Mouse (Mus musculus) left cerebral cortex, postnatal 36 days (tissue): ENCODE measurements at regions not wholly inside any gene's neighbourhood (a gene's known extent, or its start where the extent isn't known, plus 50 kb on each side); places are given as distances from the start of the nearest gene placed in this dataset.
A peak's percentile ranks its signal among the peaks of the same experiment; 100 is the strongest.

Source experiments
- DNase-seq, 2 experiments: peaks; one replicate each; pipeline ENCODE4 v3.0.0; 2021 to 2022; ENCODE audit warnings: low spot score in 2 of 2, mixed read lengths in 1 of 2
- intact Hi-C: fragments of 180-260 bp; cut with DNase I; formaldehyde crosslinking; loops from one replicate; pipeline ENCODE4 v1.15.1; 2025

- no peak for DNase-seq
- intact Hi-C loops: loop anchor here (1.0 to 5.0 kb wide), 2 partner anchors 65 to 108 kb away; partner anchors contain the start of gene Lrp8
Measured at GRCm38 (mm10) chr4:107736866-107737265, 52.8 kb upstream of the Dmrtb1 start.

- intact Hi-C loops: loop anchor here (1.0 to 5.0 kb wide), 2 partner anchors 64 to 107 kb away; partner anchors contain the start of gene Lrp8
- DNase-seq: peak; percentile 84 to 87
Measured at GRCm38 (mm10) chr4:107737907-107738306, 53.9 kb upstream of the Dmrtb1 start.

GRCm38 (mm10) chr4:107738776-107739175 lies 54.7 kb upstream of the Dmrtb1 start:
- intact Hi-C loops: loop anchor here (5.0 kb wide), 1 partner anchor 64 kb away; the partner anchor contains the start of gene Lrp8
- DNase-seq: no peak

- DNase-seq: no peak
- intact Hi-C loops: loop anchor here (5.0 kb wide), 1 partner anchor 62 kb away; the partner anchor contains the start of gene Lrp8
Measured at GRCm38 (mm10) chr4:107739789-107740405, 55.9 kb upstream of the Dmrtb1 start.

GRCm38 (mm10) chr4:107743646-107744045 lies 58.4 kb upstream of the Lrp8 start:
- no peak for DNase-seq
- intact Hi-C loops: no loop called here

- intact Hi-C loops: no loop called here
- DNase-seq: no peak
Measured at GRCm38 (mm10) chr4:107746366-107746765, 55.7 kb upstream of the Lrp8 start.

- intact Hi-C loops: no loop called here
- no peak for DNase-seq
Measured at GRCm38 (mm10) chr4:107746923-107747431, 55.1 kb upstream of the Lrp8 start.

GRCm38 (mm10) chr4:107747454-107747853 lies 54.6 kb upstream of the Lrp8 start:
- DNase-seq: no peak
- intact Hi-C loops: no loop called here

- no peak for DNase-seq
- intact Hi-C loops: no loop called here
Measured at GRCm38 (mm10) chr4:107747907-107748628, 54.0 kb upstream of the Lrp8 start.

GRCm38 (mm10) chr4:107749045-107749444 lies 53.0 kb upstream of the Lrp8 start:
- DNase-seq: no peak
- intact Hi-C loops: no loop called here

- no peak for DNase-seq
- intact Hi-C loops: no loop called here
Measured at GRCm38 (mm10) chr4:107750017-107750416, 52.0 kb upstream of the Lrp8 start.
